ENCODE assay signal across 24 mouse cellular contexts in the genomic region with DNA sequence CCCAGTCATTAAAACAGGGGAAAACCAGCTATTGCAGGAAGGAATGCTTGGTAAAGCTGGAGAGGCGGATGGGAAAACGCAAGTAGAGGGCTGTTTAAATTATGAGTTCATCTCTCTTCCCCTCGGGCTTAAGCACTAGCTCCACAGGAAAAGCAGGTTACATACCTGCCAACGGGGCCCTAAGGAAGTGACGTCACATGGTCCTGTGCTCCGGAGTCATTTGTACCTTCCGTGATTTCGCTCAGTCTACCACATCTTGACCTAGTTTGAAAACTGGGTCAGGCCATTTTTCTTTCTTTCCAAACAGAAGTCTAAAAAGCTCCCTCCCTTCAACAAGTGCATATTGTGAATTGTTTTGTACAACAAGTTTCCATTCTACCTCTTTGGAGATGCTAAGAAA. TPM values are rescaled to one million over a fixed set of nuclear protein-coding genes. Genes with fewer than 3 reads are reported as not detected.
A peak's percentile ranks its signal among the peaks of the same experiment; 100 is the strongest.
DNase-seq lines count a peak whose midpoint lies in the region; ATAC-seq and TF ChIP-seq lines count a peak whose summit lies in the region.
"Had no signal": no experiment of that assay in that cellular context is flagged by ENCODE, and none has a peak within 500 bp of the region (broad histone marks: within the 10 kb centered on the region; RNA-seq: fewer than 3 reads in every experiment).

No protein-coding gene starts in this region.

- no peak for TF ChIP-seq CTCF in testis, adult 2 months (IDR thresholded peaks at IDR 0.05; ENCODE audit: control insufficient read depth, insufficient read depth, insufficient replicate concordance, low read depth, low read length)
- no peak for TF ChIP-seq CTCF in layer of hippocampus, adult 2 months (conservative IDR thresholded peaks at IDR 0.05)

- H3K27me3 ChIP-seq in testis, adult 2 months (ENCODE audit: control insufficient read depth, insufficient read depth, low read length), result no peaks in the 10 kb centered on the region
- H3K27me3 ChIP-seq: embryonic facial prominence, embryonic 15.5 days; heart, embryonic 13.5 days; hindbrain, embryonic 15.5 days had no signal

- peak; percentile 25 to 51 for DNase-seq in lung, adult 18-20 months
- no peak for DNase-seq in lung, postnatal 25 days (ENCODE audit: low spot score)
- no peak for DNase-seq in testis, postnatal 14 days (ENCODE audit: low spot score)
- DNase-seq in cerebellum, adult 8-10 months, result no peak
- DNase-seq in layer of hippocampus, adult 2 months (ENCODE audit: low spot score in 2 of 2), result no peak
- DNase-seq: adrenal gland, postnatal 14 days; cerebellum, adult 11-12 months; cerebellum, adult 9-11 months; cerebellum, postnatal 36 days; gastrocnemius, adult 2 months; gastrocnemius, postnatal 25 days; heart, adult 11 months; heart, postnatal 36 days had no signal

- peak overlapping the region; percentile 62 for H3K4me3 ChIP-seq in testis, adult 2 months (ENCODE audit: control insufficient read depth, low read depth, low read length)
- H3K4me3 ChIP-seq in layer of hippocampus, adult 2 months, result no peak overlapping the region
- H3K4me3 ChIP-seq: embryonic facial prominence, embryonic 15.5 days; erythroblast, embryonic 14.5 days; forebrain, embryonic 10.5 days; gastrocnemius, adult 2 months; heart, embryonic 13.5 days; hindbrain, embryonic 15.5 days had no signal

- peak; percentile 68 for ATAC-seq in activated CD4-positive, CD25-positive, alpha-beta regulatory T cell, adult 4 months
- ATAC-seq: forebrain, embryonic 14.5 days had no signal

- TF ChIP-seq POLR2A in testis, adult 2 months (IDR thresholded peaks at IDR 0.05; ENCODE audit: control insufficient read depth, low read depth, low read length), result 0 out of 2 replicates have a peak, but pooled peaks have one; percentile 38

- H3K36me3 ChIP-seq in testis, adult 2 months (ENCODE audit: control insufficient read depth, insufficient read depth, low read length), result no peaks in the 10 kb centered on the region
- H3K36me3 ChIP-seq: embryonic facial prominence, embryonic 15.5 days; forebrain, embryonic 10.5 days; G1E; heart, embryonic 13.5 days; hindbrain, embryonic 15.5 days had no signal

- H3K27ac ChIP-seq in testis, adult 2 months (ENCODE audit: control insufficient read depth, insufficient read depth, low read depth, low read length), result 0 out of 2 replicates have a peak overlapping the region, but pooled peaks have one; percentile 10
- no peak overlapping the region for H3K27ac ChIP-seq in layer of hippocampus, adult 2 months
- H3K27ac ChIP-seq: embryonic facial prominence, embryonic 15.5 days; forebrain, embryonic 10.5 days; gastrocnemius, adult 2 months; heart, embryonic 13.5 days; hindbrain, embryonic 15.5 days had no signal

- peaks cover 5% of the 10 kb centered on the region; the same call in 1 of the 2 replicates for H3K4me1 ChIP-seq in testis, adult 2 months (ENCODE audit: control insufficient read depth, insufficient read depth, low read length)
- H3K4me1 ChIP-seq: embryonic facial prominence, embryonic 15.5 days; forebrain, embryonic 10.5 days; heart, embryonic 13.5 days; hindbrain, embryonic 15.5 days had no signal

RNA-seq across cellular contexts. Expression of a gene that starts 21.3 kb away (rescaled TPM):
- not detected in 2 replicates for polyA plus RNA-seq in testis, adult 2 months (2012; rRNA removed)
- polyA plus RNA-seq in activated CD4-positive, CD25-positive, alpha-beta regulatory T cell, adult 4 months (2017; shearing (Covaris generic)), result 10 to 100 TPM in 1 of 2 experiments, 1 to 10 TPM in 1; 3.1 to 12.0 TPM
- total RNA-seq in layer of hippocampus, adult 2 months (2021), result not detected
- total RNA-seq: adrenal gland, postnatal 14 days; gastrocnemius, adult 2 months; gastrocnemius, postnatal 25 days; heart, postnatal 36 days had no signal
- polyA plus RNA-seq: erythroblast, embryonic 14.5 days; forebrain, embryonic 10.5 days; forebrain, embryonic 14.5 days; G1E; heart, postnatal 0 days; hindbrain, embryonic 11.5 days; hindbrain, embryonic 15.5 days had no signal

RNA-seq across cellular contexts. Expression of a gene that starts 21.7 kb away (rescaled TPM):
- 27.6 and 33.8 TPM in 2 replicates for polyA plus RNA-seq in testis, adult 2 months (2012; rRNA removed)
- polyA plus RNA-seq in activated CD4-positive, CD25-positive, alpha-beta regulatory T cell, adult 4 months (2017; shearing (Covaris generic)), result under 1 TPM in 1 of 2 experiments, not detected in 1; 0.33 TPM
- total RNA-seq in layer of hippocampus, adult 2 months (2021), result 1 to 10 TPM in 1 of 2 experiments, under 1 TPM in 1; 0.49 to 1.2 TPM
- total RNA-seq: adrenal gland, postnatal 14 days; G1E; gastrocnemius, adult 2 months; gastrocnemius, postnatal 25 days; heart, postnatal 36 days had no signal
- polyA plus RNA-seq: erythroblast, embryonic 14.5 days; G1E; heart, embryonic 13.5 days; heart, postnatal 0 days had no signal

Comparison
In these comparisons a context has a peak if more than half of its experiments do, and no peak if none do; other contexts are left out.
1. DNase-seq: peak in lung, adult 18-20 months (2 of 2); none in lung, postnatal 25 days (single experiment), testis, postnatal 14 days (single experiment), cerebellum, adult 8-10 months (single experiment) and layer of hippocampus, adult 2 months (0 of 2).
2. RNA of a gene that starts 21.7 kb away (polyA plus RNA-seq): 27.6 to 33.8 TPM in testis, adult 2 months; 0.33 TPM in activated CD4-positive, CD25-positive, alpha-beta regulatory T cell, adult 4 months; every median in the first group is over 10 times any median in the second.